Mouse (Mus musculus) fibroblast of lung, adult 2 months (primary cell): ENCODE results near the gene Elf2.
"Not testable (repeated sequence)": the region's sequence is repeated elsewhere in the genome, so short reads cannot be mapped to it uniquely, and the experiment has no call there.

ENCODE experiments used
- DNase-seq: peaks from one replicate; pipeline ENCODE4 v3.0.0-alpha.2; 2011; ENCODE audit warnings: low read depth

Elf2 gene

DNA sequence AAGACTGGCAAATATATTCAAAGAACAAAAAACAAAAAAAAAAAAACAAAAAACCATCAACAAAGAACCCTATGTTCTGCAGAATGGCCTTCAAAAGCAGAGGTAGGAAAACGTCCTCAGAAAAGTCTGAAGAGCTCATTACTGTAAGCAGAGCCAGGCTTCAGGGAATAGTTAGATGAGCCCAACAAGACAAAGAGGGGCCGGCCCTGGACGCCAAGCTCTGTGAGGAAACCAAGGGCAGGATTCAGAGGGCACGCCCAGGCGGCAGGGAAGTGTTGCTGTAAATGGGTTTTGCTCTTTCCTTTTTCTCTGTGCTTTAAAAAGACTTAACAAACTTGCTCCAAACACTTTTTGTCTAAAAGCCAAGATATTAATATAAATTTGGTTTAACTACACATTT lies 12.6 kb downstream of the Elf2 start:
- peak; percentile 37 for DNase-seq

DNA sequence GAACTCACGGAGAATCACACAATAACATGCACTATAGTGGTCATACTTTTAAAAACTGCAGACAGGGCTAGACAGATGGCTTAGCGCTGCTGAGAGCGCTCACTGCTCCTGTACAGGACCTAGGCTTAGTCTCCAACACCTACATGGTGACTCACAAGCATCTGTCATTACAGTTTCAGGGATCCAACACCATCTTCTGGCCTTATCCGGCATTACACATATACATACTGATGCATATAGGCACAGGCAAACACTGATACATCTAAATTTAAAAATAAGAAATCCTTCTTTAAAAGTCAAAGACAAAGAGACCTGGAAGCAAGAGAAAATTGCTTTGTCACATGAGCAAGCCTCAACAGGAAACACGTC lies 13.1 kb downstream of the Elf2 start:
- DNase-seq: peak; percentile 30

DNA sequence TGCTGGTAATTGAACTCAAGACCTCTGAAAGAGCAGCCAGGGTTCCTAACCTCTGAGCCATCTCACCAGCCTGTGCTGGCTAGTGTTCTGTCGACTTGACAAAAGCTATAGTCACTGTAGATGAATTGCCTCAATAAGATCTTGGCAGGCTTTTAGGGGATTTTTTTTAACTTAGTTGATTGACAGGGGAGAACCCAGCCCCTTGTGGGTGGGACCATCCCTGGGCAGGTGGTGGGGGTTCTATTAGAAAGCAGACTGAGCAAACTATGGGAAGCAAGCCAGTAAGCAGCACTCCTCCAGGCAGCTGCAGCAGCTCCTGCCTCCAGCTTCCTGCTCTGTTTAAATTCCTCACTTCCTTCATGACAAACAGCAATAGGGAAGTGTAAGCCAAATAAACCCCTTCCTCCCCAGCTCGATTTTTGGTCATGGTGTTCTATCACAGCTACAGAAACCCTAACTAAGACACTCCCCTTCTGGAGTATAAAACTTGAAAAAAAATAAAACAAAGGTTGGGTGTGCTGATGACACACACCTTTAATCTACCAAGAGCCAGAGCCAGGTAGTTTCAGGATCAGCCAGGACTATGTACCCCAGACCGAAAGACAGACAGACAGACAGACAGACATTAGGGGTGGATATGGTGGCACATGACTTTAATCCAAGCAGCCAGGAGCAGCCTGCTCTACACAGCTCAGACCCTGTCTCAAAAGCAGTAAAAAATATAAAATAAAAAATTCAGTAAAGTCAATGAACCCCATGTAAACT lies 13.6 kb downstream of the Elf2 start:
- peak; percentile 81 for DNase-seq

DNA sequence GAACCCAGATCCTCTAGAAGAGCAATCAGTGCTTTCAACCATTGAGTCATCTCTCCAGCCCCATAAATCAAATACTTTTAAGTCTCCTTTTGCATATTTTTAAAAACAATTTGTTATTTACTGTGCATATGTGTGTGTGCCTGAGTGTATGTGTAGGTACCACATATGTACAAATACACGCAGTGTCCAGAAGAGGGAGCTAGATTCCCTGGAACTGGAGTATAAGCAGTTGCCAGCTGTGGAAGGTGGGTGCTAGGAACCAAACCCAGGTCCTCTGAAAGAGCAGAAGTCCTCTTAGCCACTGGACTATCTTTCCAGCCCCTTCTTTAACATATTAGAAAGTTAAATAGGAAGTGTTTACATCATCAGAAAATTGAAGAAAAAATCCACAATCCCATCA lies 15.0 kb downstream of the Elf2 start:
- no peak for DNase-seq

DNA sequence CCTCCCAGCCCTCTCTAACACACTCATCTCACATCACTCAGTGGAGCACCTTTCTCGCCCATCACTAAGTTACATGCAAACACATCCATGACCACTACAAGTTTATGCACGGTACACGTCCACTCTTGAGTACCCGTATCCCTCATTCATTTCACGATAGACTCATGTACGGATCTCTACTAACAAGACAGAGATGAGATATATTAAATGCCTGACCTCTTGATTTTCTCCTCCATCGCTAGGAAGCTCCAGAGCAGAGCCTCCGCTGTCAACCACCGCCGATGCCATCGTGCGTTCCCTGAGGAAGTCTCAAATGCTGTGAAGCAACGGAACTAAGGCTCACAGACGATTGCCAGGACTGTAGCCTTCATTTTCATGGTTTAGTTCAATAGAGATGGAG lies 17.5 kb downstream of the Elf2 start:
- DNase-seq: no peak

DNA sequence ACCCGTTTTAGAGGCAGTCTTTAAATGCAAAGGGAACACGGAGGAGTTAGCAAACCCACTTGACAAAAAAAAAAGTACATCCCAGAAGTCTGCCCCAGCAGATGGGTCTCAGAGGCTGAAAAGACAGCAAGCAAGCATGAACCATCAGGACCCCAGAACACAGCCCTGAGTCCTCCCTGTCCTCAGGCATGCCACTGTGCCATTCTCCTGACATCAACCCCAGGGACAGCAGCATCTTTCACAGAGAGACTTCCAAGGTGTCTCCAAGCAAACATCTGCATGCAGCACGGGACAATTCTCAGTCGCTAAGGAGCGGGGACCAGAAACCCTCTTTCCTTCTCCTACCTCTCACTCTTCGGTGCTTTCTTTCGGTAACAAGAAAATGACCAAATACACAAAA lies 18.1 kb downstream of the Elf2 start:
- no peak for DNase-seq

GRCm38 (mm10) chr3:51321141-51321540 lies 19.3 kb downstream of the Elf2 start:
- DNase-seq: no peak

DNA sequence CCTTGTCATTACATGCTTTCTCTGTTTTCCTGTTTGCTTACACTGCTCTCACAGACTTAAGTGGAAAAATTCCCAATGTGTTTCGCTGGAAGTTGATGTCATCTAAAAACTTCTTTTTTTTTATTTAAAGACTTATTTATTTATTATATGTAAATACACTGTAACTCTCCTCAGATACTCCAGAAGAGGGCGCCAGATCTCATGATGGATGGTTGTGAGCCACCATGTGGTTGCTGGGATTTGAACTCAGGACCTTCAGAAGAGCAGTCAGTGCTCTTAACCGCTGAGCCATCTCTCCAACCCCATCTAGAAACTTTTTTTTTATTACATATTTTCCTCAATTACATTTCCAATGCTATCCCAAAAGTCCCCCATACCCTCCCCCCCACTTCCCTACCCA lies 22.4 kb downstream of the Elf2 start:
- not testable (repeated sequence) for DNase-seq

GRCm38 (mm10) chr3:51316876-51317275 lies 23.6 kb downstream of the Elf2 start:
- no peak for DNase-seq

GRCm38 (mm10) chr3:51311638-51312037 lies 28.8 kb downstream of the Elf2 start:
- DNase-seq: no peak

DNA sequence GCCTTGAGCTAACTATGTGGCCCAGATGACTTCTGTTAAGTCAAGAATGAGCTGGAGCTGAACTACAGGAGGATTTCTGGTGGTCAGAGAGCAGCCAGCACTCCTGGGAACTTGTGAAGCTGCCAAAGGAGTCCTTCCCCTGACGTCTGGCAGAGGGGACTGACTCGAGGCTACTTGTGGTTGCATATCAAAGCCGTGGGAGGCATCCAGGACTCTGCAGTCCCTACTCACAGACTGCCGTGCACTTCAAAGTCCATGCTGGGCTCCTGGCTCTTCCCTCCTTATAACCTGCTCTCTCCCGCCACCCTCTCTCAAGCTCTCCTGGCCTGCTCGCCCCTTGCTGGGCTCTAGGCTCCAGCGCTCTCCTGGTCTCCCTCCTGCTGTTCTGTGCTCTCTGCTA lies 30.4 kb downstream of the Elf2 start:
- DNase-seq: peak; percentile 54

GRCm38 (mm10) chr3:51306621-51307020 lies 33.8 kb downstream of the Elf2 start:
- DNase-seq: no peak

- DNase-seq: no peak
Observed at GRCm38 (mm10) chr3:51305961-51306360, 34.5 kb downstream of the Elf2 start.

GRCm38 (mm10) chr3:51302971-51303476 lies 37.4 kb downstream of the Elf2 start:
- DNase-seq: no peak

DNA sequence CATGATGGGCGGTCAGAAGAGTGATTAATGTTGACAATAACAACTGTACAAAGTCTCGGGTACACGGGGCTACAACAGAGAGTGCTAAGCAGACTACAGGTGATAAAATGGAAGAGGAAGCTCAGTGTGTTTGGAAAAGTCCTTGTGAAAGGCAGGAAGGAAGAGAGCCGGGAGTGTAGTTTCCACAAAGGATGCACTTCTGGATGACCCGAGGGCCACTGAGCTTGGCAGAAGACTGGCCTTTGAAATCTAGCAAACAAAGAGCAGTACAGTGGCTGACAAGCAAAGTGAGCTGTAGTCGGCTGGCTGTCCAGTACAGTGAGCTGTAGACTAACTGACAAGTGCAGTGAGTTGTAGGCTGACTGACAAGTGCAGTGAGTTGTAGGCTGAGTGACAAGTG lies 38.9 kb downstream of the Elf2 start:
- DNase-seq: no peak

GRCm38 (mm10) chr3:51296790-51297189 lies 43.7 kb downstream of the Elf2 start:
- DNase-seq: no peak

DNA sequence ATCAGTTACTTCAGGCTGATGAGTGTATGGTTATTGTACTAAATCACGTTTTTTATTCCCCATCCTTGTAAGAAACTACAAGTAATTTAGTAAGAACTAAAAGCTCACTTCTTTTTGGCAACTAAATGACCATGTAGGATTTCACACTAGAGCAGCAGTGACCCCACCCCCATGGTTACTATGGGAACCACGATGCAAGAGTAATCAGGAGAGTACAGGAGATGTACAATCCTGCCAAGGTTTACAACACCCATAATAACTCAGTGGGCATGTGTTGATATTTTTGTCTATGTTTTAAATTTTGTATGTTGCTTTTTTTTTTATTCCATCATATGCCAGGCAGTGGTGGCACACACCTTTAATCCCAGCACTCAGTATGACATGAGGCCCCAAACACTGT lies 45.2 kb downstream of the Elf2 start:
- DNase-seq: no peak

- DNase-seq: no peak
Observed at GRCm38 (mm10) chr3:51294251-51294650, 46.2 kb downstream of the Elf2 start.

DNA sequence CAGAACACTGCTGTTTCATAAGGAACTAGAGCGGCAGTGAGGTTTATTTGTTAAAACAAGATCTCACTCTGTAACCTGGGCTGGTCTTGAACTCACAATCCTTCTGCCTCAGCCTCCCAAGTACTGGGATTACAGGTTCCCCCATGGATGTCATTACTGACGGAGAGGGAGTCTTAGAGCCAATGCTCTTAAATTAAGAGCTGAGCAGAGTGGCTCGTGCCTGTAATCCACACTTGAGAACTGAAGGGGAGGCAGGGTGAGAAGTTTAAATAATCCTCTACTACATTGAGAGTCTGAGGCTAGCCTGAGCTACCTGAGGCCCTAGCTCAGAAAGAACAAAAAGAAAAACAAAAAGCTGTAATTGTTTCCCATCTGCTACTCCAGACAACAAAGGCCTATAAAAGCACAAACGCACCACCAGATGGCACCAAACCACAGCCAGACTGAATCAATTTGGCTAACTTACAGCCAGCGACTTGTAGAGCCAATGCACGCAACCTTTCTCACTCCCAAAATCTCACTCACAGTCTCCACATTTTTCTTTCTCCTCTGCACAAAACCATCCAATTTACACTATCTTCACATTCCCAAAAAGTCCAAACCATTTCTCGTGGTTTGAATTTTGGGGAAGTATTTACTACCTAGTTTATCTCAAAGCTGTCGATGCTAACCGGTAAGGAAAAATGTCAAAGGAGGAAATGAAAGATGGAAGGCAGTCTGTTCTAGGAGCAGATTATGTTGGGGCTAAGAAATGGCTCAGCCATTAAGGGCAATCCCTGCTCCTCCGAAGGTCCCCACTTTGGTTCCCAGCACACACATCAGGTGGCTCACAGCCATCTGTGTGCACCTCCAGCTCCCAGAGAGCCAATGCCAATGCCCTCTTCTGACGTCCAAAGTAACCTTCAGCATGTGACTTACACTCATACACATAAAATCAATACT lies 51.3 kb downstream of the Elf2 start:
- peak; percentile 76 for DNase-seq

GRCm38 (mm10) chr3:51284375-51284774 lies 56.1 kb downstream of the Elf2 start:
- DNase-seq: no peak

- DNase-seq: no peak
Observed at GRCm38 (mm10) chr3:51281727-51282126, 58.7 kb downstream of the Elf2 start.

DNA sequence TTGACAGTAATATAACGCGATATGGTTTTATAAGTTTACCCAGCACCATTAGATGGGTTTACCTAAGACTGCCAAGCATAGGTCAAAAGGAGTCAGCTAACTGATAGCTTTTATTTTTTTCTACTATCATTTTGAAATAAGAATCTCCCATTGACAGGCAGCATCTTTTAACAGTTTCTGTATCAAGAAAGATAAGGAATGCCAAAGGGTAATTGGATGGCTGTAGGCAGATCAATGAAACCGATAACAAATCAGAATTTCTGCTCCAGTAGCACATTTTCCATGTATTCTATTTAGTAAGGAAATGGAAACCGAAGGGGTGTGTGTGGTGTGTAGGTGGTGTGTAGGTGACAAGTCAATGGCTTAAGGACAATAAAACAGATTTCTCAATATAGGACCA lies 62.0 kb downstream of the Elf2 start:
- DNase-seq: no peak
